Mouse (Mus musculus): ENCODE data around the gene Skap2. TPM values are rescaled to one million over a fixed set of nuclear protein-coding genes. Genes with fewer than 3 reads are reported as not detected.

Skap2 gene
- polyA plus RNA-seq, 1 experiment, result 9.1 TPM

- Histone ChIP-seq H3K4me1 (ENCODE audit: control insufficient read depth, insufficient read depth, insufficient read length) (no peaks in the 10 kb centered on the region), H3K36me3 (ENCODE audit: control insufficient read depth, insufficient read depth, low read length) (no peaks in the 10 kb centered on the region), H3K27ac (ENCODE audit: insufficient read depth, low read length) (no peak overlapping the region; the same call in 1 of the 2 replicates), H3K27me3 (ENCODE audit: control insufficient read depth, insufficient read depth, low read length) (peaks cover 3% of the 10 kb centered on the region), H3K4me3 (ENCODE audit: extremely low read depth, insufficient read depth, insufficient read length) (peak overlapping the region; percentile 20; the same call in 1 of the 2 replicates)
- DNase-seq (ENCODE audit: low read depth in 1 of 2, low spot score in 2 of 2), result no peak
- WGBS, result 24% methylated on average over 19 of the region's 19 CpGs
- no peak for TF ChIP-seq POLR2A (IDR thresholded peaks at IDR 0.05; ENCODE audit: low read depth, low read length)
- TF ChIP-seq CTCF (IDR thresholded peaks at IDR 0.05; ENCODE audit: extremely low read depth, insufficient read depth, insufficient read length, insufficient replicate concordance), result no peak
Measured at GRCm38 (mm10) chr6:52005963-52006648, 6.2 kb downstream of the Skap2 start.

- WGBS, result 28% methylated on average over 8 of the region's 8 CpGs
- Histone ChIP-seq H3K4me3 (ENCODE audit: extremely low read depth, insufficient read depth, insufficient read length) (no peak overlapping the region), H3K4me1 (ENCODE audit: control insufficient read depth, insufficient read depth, insufficient read length) (no peaks in the 10 kb centered on the region), H3K27me3 (ENCODE audit: control insufficient read depth, insufficient read depth, low read length) (peaks cover 3% of the 10 kb centered on the region), H3K27ac (ENCODE audit: insufficient read depth, low read length) (no peak overlapping the region), H3K36me3 (ENCODE audit: control insufficient read depth, insufficient read depth, low read length) (no peaks in the 10 kb centered on the region)
- no peak for DNase-seq (ENCODE audit: low read depth in 1 of 2, low spot score in 2 of 2)
- TF ChIP-seq POLR2A (IDR thresholded peaks at IDR 0.05; ENCODE audit: low read depth, low read length), result no peak
- TF ChIP-seq CTCF (IDR thresholded peaks at IDR 0.05; ENCODE audit: extremely low read depth, insufficient read depth, insufficient read length, insufficient replicate concordance), result no peak
Measured at GRCm38 (mm10) chr6:52005616-52005962, 6.8 kb downstream of the Skap2 start.

- no peak for DNase-seq (ENCODE audit: low read depth in 1 of 2, low spot score in 2 of 2)
- Histone ChIP-seq H3K36me3 (ENCODE audit: control insufficient read depth, insufficient read depth, low read length) (no peaks in the 10 kb centered on the region), H3K4me3 (ENCODE audit: extremely low read depth, insufficient read depth, insufficient read length) (no peak overlapping the region), H3K4me1 (ENCODE audit: control insufficient read depth, insufficient read depth, insufficient read length) (no peaks in the 10 kb centered on the region), H3K27ac (ENCODE audit: insufficient read depth, low read length) (no peak overlapping the region; the same call in 1 of the 2 replicates), H3K27me3 (ENCODE audit: control insufficient read depth, insufficient read depth, low read length) (peaks cover 3% of the 10 kb centered on the region)
- TF ChIP-seq POLR2A (IDR thresholded peaks at IDR 0.05; ENCODE audit: low read depth, low read length), result no peak
- TF ChIP-seq CTCF (IDR thresholded peaks at IDR 0.05; ENCODE audit: extremely low read depth, insufficient read depth, insufficient read length, insufficient replicate concordance), result no peak
- 34% methylated on average over 3 of the region's 3 CpGs for WGBS
Measured at GRCm38 (mm10) chr6:52004995-52005394, 7.4 kb downstream of the Skap2 start.

GRCm38 (mm10) chr6:52002676-52003075, 9.7 kb downstream of the Skap2 start:
- Histone ChIP-seq H3K4me1 (ENCODE audit: control insufficient read depth, insufficient read depth, insufficient read length) (no peaks in the 10 kb centered on the region), H3K27ac (ENCODE audit: insufficient read depth, low read length) (no peak overlapping the region), H3K4me3 (ENCODE audit: extremely low read depth, insufficient read depth, insufficient read length) (no peak overlapping the region), H3K27me3 (ENCODE audit: control insufficient read depth, insufficient read depth, low read length) (peaks cover 3% of the 10 kb centered on the region; the same call in 1 of the 2 replicates), H3K36me3 (ENCODE audit: control insufficient read depth, insufficient read depth, low read length) (no peaks in the 10 kb centered on the region)
- WGBS, result 65% methylated on average over 8 of the region's 8 CpGs
- TF ChIP-seq CTCF (IDR thresholded peaks at IDR 0.05; ENCODE audit: extremely low read depth, insufficient read depth, insufficient read length, insufficient replicate concordance) (no peak), POLR2A (IDR thresholded peaks at IDR 0.05; ENCODE audit: low read depth, low read length) (no peak)
- DNase-seq (ENCODE audit: low read depth in 1 of 2, low spot score in 2 of 2), result no peak

- Histone ChIP-seq H3K4me1 (ENCODE audit: control insufficient read depth, insufficient read depth, insufficient read length) (no peaks in the 10 kb centered on the region), H3K4me3 (ENCODE audit: extremely low read depth, insufficient read depth, insufficient read length) (no peak overlapping the region), H3K36me3 (ENCODE audit: control insufficient read depth, insufficient read depth, low read length) (peaks cover 3% of the 10 kb centered on the region), H3K27ac (ENCODE audit: insufficient read depth, low read length) (no peak overlapping the region), H3K27me3 (ENCODE audit: control insufficient read depth, insufficient read depth, low read length) (no peaks in the 10 kb centered on the region)
- no peak for DNase-seq (ENCODE audit: low read depth in 1 of 2, low spot score in 2 of 2)
- TF ChIP-seq CTCF (IDR thresholded peaks at IDR 0.05; ENCODE audit: extremely low read depth, insufficient read depth, insufficient read length, insufficient replicate concordance) (no peak), POLR2A (IDR thresholded peaks at IDR 0.05; ENCODE audit: low read depth, low read length) (no peak)
- WGBS, result 90% methylated on average over 4 of the region's 4 CpGs
Measured at GRCm38 (mm10) chr6:51999157-51999478, 13.2 kb downstream of the Skap2 start.

GRCm38 (mm10) chr6:51998409-51999156, 13.8 kb downstream of the Skap2 start:
- H3K36me3 ChIP-seq (ENCODE audit: control insufficient read depth, insufficient read depth, low read length), result peaks cover 3% of the 10 kb centered on the region
- WGBS, result 73% methylated on average over 7 of the region's 7 CpGs

DNA sequence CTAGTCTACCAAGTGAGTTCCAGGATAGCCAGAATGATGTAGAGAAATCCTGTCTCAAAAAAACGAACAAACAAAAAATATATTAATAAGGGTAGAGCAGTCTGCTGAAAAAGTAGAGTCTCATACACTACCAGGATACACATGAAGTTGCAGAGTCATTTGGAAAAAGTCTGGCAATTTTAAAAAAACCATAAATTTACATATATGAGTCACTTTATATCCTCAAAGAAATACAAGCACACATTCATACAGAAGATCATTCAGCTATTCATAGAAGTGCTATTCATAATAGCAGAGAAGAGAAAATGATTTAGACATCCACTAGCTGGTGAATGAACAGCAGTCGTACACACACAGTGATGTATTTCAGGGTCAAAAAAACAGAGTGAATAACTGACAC, 24.4 kb downstream of the Skap2 start:
- Histone ChIP-seq H3K4me3 (ENCODE audit: extremely low read depth, insufficient read depth, insufficient read length) (no peak overlapping the region), H3K4me1 (ENCODE audit: control insufficient read depth, insufficient read depth, insufficient read length) (no peaks in the 10 kb centered on the region), H3K36me3 (ENCODE audit: control insufficient read depth, insufficient read depth, low read length) (peaks cover 2% of the 10 kb centered on the region; the same call in 1 of the 2 replicates), H3K27ac (ENCODE audit: insufficient read depth, low read length) (no peak overlapping the region), H3K27me3 (ENCODE audit: control insufficient read depth, insufficient read depth, low read length) (no peaks in the 10 kb centered on the region)
- DNase-seq (ENCODE audit: low read depth in 1 of 2, low spot score in 2 of 2), result no peak
- WGBS, result 85% methylated on average over 2 of the region's 2 CpGs
- TF ChIP-seq POLR2A (IDR thresholded peaks at IDR 0.05; ENCODE audit: low read depth, low read length), result no peak
- TF ChIP-seq CTCF (IDR thresholded peaks at IDR 0.05; ENCODE audit: extremely low read depth, insufficient read depth, insufficient read length, insufficient replicate concordance), result no peak

More at GRCm38 (mm10) chr6:51998409-51999156, 13.8 kb downstream of the Skap2 start:
- Histone ChIP-seq H3K4me3 (ENCODE audit: extremely low read depth, insufficient read depth, insufficient read length) (no peak overlapping the region), H3K4me1 (ENCODE audit: control insufficient read depth, insufficient read depth, insufficient read length) (no peaks in the 10 kb centered on the region), H3K27ac (ENCODE audit: insufficient read depth, low read length) (no peak overlapping the region), H3K27me3 (ENCODE audit: control insufficient read depth, insufficient read depth, low read length) (no peaks in the 10 kb centered on the region)
- TF ChIP-seq CTCF (IDR thresholded peaks at IDR 0.05; ENCODE audit: extremely low read depth, insufficient read depth, insufficient read length, insufficient replicate concordance), result no peak
- TF ChIP-seq POLR2A (IDR thresholded peaks at IDR 0.05; ENCODE audit: low read depth, low read length), result no peak
- no peak for DNase-seq (ENCODE audit: low read depth in 1 of 2, low spot score in 2 of 2)
